Mouse (Mus musculus): Measurements from ENCODE around the gene Kctd15.

The Kctd15 gene

GRCm38 (mm10) chr7:34662227-34662626 is 5.7 kb upstream of the Kctd15 start:
- DNase-seq, result no peak

- DNase-seq, result no peak
Observed at GRCm38 (mm10) chr7:34659386-34660085, 3.0 kb upstream of the Kctd15 start.

GRCm38 (mm10) chr7:34655086-34655839 is 1.3 kb downstream of the Kctd15 start:
- peak; percentile 81 for DNase-seq

DNA sequence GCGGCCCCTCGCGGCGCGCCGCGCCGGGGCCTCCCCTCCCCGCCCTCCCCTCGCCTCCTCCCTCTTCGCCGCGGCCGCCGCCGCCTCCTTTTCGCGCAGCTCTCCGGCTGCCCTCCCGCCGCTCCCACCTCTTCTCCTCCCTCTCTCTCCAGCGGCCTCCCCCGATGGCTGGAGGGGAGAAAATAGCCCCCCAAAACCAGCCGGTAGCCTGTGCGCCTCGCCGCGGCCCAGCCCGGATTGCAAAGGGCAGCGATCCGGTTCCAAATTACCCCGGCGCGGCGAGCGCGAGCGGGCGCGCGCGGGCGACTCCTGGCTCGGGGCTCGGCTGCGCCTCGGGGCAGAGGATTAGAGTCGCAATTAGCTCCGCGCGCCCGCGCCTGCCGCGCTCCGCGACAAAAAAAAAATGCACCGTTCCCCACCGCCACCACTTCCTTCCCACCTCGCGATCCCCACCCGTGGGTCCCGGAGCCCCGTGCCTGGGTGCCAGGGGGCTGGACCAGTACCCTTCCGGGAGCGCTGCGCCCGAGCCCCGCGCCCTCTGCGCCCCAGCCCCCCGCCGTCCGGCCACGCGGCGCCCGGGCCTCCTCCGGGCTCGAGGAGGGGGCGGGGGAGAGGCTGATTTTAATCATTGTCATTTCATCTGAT is 2.0 kb downstream of the Kctd15 start:
- DNase-seq, result peak; percentile 33

DNA sequence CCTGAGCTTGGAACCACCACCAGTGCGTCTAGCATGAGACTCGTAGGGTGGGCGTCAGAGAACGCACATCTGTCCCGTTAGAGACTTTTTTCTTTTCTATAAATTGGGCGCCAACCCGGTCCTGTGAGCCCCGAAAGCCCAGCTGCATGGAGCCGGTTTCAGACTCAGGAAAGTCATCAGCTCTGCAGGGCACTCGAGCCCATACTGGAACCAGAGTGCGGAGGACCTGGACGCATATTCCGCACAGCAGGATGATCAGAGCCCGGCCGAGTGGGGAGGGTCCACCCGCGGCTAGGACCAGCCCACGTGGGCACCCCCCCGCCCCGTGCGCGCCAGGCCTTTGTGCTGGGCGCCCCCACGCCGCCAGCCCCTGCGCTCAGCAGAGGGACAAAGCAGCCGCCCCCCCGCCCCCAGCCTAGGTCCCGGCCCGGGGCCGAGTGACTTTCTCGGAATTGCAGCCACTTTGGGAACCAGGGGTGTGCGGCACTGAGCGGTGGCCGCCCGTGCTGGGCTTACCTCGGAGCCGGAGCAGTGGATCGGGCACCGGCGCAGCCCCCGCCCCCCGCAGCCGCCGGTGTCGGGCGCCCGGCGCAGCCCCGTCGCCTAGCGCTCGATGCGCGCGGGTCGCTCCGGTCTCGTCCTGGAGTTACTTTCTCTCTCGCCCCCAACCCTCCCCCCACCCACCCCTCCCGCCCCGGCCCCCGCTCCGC is 2.6 kb downstream of the Kctd15 start:
- peak; percentile 10 for DNase-seq

- no peak for DNase-seq
Observed at GRCm38 (mm10) chr7:34652751-34653502, 3.6 kb downstream of the Kctd15 start.

DNA sequence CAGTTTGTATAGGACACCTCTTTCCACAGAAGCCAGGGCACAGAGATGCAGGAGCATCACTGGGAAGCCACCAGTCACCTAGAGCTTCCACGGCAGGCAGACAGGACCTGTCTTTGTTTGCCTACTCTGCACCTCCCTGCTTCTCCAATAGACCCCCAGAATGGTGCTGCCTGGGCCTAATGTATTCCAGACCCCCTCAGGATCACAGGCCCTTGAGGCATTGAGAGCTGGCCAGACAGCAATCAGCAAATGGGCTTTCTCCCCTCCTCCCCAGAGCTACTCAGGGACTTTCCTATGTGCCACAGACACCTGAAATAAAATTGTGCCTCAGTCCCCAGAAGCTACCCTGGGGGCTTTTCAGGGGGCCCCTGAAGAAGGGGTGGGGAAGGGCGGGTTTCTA is 5.2 kb downstream of the Kctd15 start:
- no peak for DNase-seq

- no peak for DNase-seq
Observed at GRCm38 (mm10) chr7:34647052-34647451, 9.5 kb downstream of the Kctd15 start.

DNA sequence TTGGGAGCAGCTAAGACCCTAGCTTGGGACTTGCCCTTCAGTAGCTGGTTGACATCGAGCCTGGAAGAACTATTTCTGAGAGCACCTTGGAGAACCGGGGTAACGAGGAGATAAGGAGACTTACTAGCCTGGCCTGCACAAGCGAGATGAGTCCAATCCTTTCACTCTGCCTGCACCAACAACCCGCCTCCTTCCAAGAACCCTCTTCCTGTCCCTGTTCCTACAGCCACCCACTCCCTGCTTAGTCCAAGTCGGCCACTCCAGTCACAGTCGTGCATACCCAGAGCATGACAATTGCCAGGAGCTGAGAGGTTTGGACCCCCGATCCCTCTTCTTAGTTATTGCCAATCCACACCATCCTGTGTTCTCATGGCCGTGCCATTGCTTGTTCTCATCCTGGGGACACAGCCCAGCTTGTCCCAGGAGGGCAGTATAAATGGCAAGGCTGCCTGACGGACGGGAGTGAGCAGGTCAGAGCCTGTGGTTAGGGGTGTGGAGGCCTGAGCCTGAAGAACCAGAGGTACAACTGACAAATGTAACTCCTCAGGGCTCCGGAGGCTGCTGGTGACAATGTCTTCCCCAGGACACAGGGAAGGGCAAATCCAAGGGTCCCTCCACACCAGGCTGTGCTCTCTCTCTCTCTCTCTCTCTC is 10.3 kb downstream of the Kctd15 start:
- no peak for DNase-seq

- no peak for DNase-seq
Observed at GRCm38 (mm10) chr7:34645623-34646022, 10.9 kb downstream of the Kctd15 start.

- DNase-seq, result no peak
Observed at GRCm38 (mm10) chr7:34644591-34644990, 11.9 kb downstream of the Kctd15 start.

DNA sequence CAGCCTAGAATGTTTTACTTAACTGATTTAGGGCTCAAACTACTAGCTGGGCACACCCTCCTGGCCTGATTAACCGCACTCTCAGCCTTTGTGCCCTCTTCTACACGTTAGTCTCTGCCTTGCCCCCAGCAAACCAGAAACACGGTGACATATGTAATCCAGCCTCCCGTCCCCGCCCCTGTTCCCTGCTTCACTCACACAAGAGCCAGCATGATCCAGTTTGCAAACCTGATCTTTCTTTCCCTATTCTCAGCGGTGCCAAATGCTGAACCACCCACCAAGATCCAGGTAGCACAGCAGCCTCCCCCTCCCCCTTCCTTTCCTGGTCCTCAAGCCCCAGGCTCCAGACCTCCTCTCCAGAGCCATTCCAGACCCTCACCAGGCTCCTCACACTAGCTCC is 13.2 kb downstream of the Kctd15 start:
- DNase-seq, result no peak

- no peak for DNase-seq
Observed at GRCm38 (mm10) chr7:34641968-34642367, 14.6 kb downstream of the Kctd15 start.

DNA sequence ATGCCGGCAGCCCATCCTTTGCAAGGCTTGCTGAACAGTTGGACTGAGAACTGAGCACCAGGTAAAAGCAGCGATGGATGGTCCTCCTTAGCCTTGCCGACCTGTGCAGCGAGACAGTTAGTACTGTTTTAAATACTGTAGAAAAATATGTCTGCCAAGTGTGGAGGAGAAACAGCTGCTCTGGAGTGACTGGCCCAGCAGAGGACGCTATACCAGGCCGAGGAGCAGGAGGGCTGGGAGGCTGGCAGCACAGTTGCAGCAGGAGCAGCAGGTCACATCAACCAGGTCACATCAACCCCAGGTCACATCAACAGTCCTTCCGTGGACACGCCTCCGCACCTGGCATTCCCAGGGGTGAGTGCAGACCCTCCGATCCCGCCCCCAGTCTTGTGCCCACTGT is 16.7 kb downstream of the Kctd15 start:
- no peak for DNase-seq

GRCm38 (mm10) chr7:34636661-34637060 is 19.9 kb downstream of the Kctd15 start:
- no peak for DNase-seq

DNA sequence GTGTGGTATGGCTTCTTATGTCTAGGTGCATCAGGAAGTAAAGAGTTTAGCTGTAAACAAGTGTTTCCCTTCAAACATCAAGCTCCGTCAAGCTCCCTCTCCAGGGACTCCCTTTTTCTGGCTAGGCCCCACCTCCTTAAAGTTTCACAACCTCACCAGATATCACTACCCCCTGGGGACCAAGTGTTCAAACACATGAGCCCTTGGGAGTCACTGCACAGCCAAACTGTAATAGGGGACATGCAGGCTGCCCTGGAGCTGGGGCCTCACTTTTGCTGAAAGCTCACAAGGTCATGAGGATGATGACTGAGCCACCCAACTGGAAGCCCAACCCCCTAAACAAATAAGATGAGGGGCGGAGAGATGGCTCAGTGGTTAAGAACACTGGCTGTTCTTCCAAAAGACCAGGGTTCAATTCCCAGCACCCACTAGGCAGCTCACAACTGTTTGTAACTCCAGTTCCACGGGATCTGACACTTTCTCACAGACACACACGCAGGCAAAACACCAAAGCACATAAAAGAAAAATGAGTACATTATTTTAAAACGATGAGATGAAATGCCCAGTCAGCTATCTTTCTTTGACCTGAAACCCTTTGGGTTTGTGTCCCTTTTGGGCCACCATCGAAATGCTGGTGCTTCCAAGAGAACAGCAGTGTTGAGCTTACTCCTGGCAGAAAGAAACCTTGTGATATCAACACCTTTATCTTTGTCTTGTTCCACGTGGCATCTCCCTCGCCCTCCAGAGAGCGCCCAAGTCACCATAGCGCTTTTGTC is 23.4 kb downstream of the Kctd15 start:
- no peak for DNase-seq

DNA sequence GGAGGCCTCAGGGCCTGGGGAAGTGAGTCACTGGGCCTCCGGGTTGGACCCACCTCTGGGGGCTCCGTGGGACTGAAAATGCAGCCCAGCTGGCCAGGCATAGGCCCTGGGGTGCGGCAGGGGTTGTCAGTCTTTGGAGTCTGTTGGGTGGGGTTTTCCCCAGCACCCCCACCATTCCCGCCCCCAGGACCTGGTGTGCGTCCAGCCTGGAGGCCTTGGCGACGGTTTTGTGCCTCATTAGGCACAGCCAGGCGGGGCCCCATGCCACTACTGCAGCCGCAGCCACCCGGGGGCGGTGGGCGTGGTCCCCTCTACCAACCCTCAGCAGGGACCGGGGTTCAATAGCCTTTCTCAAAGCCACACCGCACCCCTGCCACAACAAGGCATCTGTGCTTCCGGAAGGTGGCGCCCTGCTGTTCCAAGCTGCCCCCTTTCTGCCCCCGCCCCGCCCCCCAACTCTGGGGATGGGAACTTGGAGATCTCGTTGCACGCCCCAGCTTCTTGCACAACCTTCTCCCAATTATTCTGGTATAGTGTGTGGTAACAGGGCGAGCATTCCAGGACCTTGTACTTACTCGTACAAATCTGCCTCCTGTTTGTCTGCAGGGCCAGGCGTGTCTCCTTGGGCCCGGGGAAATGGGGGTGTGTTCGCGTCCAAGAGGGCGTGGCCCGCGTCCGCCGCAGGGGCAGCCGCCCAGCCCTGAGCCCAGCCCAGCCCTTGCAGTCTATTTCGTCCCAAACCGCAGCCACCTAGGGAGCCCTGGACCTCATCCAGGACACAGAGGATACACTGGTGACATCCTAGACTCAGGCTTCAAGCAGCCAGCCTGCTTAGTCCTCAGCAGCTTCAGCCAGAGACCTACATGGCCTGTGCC is 26.1 kb downstream of the Kctd15 start:
- peak; percentile 63 for DNase-seq

DNA sequence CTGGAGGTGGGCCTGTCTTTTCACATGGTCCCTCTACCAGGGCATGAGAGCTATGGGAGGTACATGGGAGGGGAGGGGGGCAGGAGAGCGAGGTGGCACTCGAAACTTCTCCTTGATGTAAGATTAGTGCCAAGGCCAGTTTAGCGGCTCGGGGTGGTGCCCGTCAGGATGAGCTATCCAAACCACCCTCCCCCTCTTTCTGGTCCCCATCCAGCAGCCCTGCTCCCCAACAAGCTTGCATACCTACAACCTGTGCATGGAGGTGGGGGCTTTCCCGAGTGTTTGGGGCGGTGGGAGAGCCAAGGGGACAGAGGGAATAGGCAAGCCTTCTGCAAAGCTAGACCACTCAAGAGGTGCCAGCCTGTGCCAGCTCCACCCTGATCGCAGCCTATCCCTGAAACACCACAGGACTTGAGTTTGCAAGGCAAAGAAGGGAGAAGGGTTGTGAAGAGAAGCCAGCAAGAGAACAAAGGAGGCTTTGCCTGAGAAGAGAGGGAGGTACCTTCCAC is 26.8 kb downstream of the Kctd15 start:
- no peak for DNase-seq

DNA sequence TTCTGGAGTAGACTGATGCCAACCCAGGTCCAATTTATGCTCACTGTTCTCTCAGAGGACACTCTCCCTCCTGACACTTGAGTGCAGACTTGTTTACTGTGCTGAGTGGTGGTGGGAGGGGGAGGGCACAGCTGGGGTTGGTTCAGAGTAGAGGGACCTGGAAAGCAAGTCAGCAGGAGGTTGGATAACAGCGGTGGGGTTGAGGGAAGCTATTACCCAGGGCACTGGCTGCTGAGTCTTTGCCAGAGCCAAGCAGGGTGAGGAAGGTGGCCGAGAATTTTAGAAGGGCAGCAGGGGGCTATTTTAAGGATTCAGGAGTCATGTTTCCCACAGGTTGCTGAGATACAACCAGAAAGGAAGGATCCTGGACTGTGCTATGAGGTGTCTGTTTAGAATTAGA is 36.1 kb downstream of the Kctd15 start:
- no peak for DNase-seq

All from liver (tissue).